Mouse (Mus musculus) lung, postnatal 0 days (tissue): ENCODE results near the gene Pam.

ENCODE experiments used
- CTCF ChIP-seq: IDR thresholded peaks from 2 replicates; pipeline ENCODE4 v1.5.1; 2016; ENCODE audit warnings: antibody characterized with exemption, mild to moderate bottlenecking
- EP300 ChIP-seq: IDR thresholded peaks from 2 replicates; pipeline ENCODE4 v1.6.1; 2016; ENCODE audit warnings: antibody characterized with exemption, mild to moderate bottlenecking, control low read depth

DNA sequence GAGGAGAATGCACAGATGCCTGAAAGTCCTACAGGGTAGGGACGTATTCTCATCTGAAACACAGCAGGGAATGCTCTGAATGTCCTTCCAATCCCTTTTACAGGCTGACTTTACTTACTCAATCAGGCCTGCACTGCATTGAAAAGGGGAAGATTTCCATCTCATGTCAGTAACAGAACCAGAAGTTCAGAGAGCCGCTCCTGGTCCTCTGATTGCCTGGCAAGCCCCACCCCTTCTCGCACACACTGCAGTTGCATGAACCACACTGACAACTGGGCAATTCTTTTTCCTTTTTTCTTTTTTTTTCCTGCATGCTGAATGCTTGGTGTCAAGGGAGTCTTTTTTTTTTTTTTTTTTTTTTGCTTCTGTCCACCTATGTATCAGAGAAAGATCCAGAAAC is 11.9 kb downstream of the Pam start:
- TF ChIP-seq CTCF, result no peak
- TF ChIP-seq EP300, result no peak
